Mouse (Mus musculus): ENCODE measurements around the gene Csrp1. TPM values are rescaled to one million over a fixed set of nuclear protein-coding genes. Genes with fewer than 3 reads are reported as not detected.

Gene Csrp1
- polyA plus RNA-seq, 1 experiment: 178 TPM

DNA sequence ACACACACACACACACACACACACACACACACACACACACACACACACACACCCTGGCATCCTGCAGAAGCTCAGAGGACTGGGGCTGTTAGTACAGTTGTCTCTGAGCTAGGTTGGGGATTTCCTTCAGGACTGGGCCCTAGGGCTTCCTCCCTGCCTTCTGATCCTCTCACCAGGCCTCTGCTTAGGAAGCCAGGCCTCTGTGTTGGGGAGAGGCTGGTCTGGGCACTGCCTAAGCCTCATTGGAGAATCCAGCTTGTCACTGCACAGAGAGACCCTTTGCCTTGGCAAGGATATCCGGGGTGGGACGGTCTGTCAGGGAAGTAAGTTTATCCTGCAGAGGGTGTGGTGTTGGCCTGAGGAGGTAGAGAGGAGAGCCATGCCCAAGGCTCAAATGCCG lies 10.4 kb downstream of the Csrp1 start:
- Histone ChIP-seq H3K4me3 (ENCODE audit: low read depth, low read length) (no peak overlapping the region), H3K27ac (ENCODE audit: insufficient read depth, low read length) (peak overlapping the region; percentile 34; the same call in 1 of the 2 replicates), H3K4me1 (ENCODE audit: control insufficient read depth, insufficient read depth, low read length) (peaks cover 12% of the 10 kb centered on the region), H3K27me3 (ENCODE audit: control insufficient read depth, insufficient read depth, low read length, poor library complexity, severe bottlenecking) (no peaks in the 10 kb centered on the region), H3K9me3 (replicated peaks; ENCODE audit: control insufficient read depth, insufficient read depth, low read length, poor library complexity, severe bottlenecking) (no peaks in the 10 kb centered on the region), H3K36me3 (ENCODE audit: control insufficient read depth, insufficient read depth, low read length, poor library complexity, severe bottlenecking) (no peaks in the 10 kb centered on the region), H3K9ac (ENCODE audit: low read depth, poor library complexity, severe bottlenecking) (no peak overlapping the region)
- TF ChIP-seq EP300 (IDR thresholded peaks at IDR 0.05; ENCODE audit: insufficient read depth, low read depth, low read length) (no peak), POLR2A (IDR thresholded peaks at IDR 0.05; ENCODE audit: insufficient read depth, low read length) (no peak), CTCF (IDR thresholded peaks at IDR 0.05; ENCODE audit: low read depth, low read length) (no peak)

- Histone ChIP-seq H3K27ac (ENCODE audit: insufficient read depth, low read length) (no peak overlapping the region), H3K4me3 (ENCODE audit: low read depth, low read length) (no peak overlapping the region), H3K9me3 (replicated peaks; ENCODE audit: control insufficient read depth, insufficient read depth, low read length, poor library complexity, severe bottlenecking) (no peaks in the 10 kb centered on the region), H3K36me3 (ENCODE audit: control insufficient read depth, insufficient read depth, low read length, poor library complexity, severe bottlenecking) (no peaks in the 10 kb centered on the region), H3K4me1 (ENCODE audit: control insufficient read depth, insufficient read depth, low read length) (peaks cover 13% of the 10 kb centered on the region), H3K27me3 (ENCODE audit: control insufficient read depth, insufficient read depth, low read length, poor library complexity, severe bottlenecking) (no peaks in the 10 kb centered on the region), H3K9ac (ENCODE audit: low read depth, poor library complexity, severe bottlenecking) (no peak overlapping the region)
- no peak for TF ChIP-seq CTCF (IDR thresholded peaks at IDR 0.05; ENCODE audit: low read depth, low read length)
These were observed 11.5 kb downstream of the Csrp1 start for GRCm38 (mm10) chr1:135731393-135731792.

GRCm38 (mm10) chr1:135731897-135732684 lies 12.2 kb downstream of the Csrp1 start:
- TF ChIP-seq POLR2A (IDR thresholded peaks at IDR 0.05; ENCODE audit: insufficient read depth, low read length) (no peak), CTCF (IDR thresholded peaks at IDR 0.05; ENCODE audit: low read depth, low read length) (no peak), EP300 (IDR thresholded peaks at IDR 0.05; ENCODE audit: insufficient read depth, low read depth, low read length) (no peak)
- H3K4me3 ChIP-seq (ENCODE audit: low read depth, low read length): no peak overlapping the region
- no peak overlapping the region for H3K9ac ChIP-seq (ENCODE audit: low read depth, poor library complexity, severe bottlenecking)

DNA sequence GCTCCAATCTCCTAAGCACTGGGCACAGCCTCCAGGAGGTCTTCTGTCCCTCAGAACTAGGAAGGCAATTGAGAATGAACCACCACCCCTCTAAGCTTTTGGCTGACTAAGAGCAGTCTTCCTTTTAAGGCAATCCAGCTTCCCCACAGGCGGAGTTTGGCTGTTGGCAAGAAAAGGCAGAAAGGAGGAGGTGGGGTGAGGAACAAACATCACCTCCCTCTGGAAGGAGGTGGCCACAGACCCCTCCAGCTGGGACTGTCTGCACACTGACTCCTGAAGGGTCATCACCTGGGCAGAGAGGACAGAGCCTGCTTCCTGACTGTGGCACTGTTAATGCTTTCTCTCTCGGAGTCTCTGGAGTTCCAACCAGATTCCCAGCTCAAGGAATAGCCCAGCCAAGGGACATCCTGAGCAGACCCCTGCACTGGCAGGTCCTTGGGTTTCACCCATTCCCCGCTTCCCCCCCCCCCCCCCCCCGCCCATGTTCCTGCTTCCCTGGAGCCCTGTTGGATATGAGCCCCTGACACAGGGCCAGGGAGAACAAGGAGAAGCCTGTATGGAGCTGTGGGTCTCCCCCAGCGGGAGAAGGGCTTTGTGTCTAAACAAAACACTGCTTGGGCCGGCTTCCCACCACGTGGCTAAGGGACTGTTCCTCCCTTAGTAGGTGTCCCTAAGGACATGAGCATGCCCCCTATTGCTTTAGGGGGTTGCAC lies 14.5 kb downstream of the Csrp1 start:
- H3K4me1 ChIP-seq (ENCODE audit: control insufficient read depth, insufficient read depth, low read length): peaks cover 13% of the 10 kb centered on the region

More at GRCm38 (mm10) chr1:135731897-135732684, 12.2 kb downstream of the Csrp1 start:
- Histone ChIP-seq H3K9me3 (replicated peaks; ENCODE audit: control insufficient read depth, insufficient read depth, low read length, poor library complexity, severe bottlenecking) (no peaks in the 10 kb centered on the region), H3K4me1 (ENCODE audit: control insufficient read depth, insufficient read depth, low read length) (peaks cover 13% of the 10 kb centered on the region), H3K36me3 (ENCODE audit: control insufficient read depth, insufficient read depth, low read length, poor library complexity, severe bottlenecking) (no peaks in the 10 kb centered on the region), H3K27ac (ENCODE audit: insufficient read depth, low read length) (no peak overlapping the region), H3K27me3 (ENCODE audit: control insufficient read depth, insufficient read depth, low read length, poor library complexity, severe bottlenecking) (no peaks in the 10 kb centered on the region)

GRCm38 (mm10) chr1:135735460-135735859 lies 15.6 kb downstream of the Csrp1 start:
- H3K9me3 ChIP-seq (replicated peaks; ENCODE audit: control insufficient read depth, insufficient read depth, low read length, poor library complexity, severe bottlenecking): no peaks in the 10 kb centered on the region
- H3K27me3 ChIP-seq (ENCODE audit: control insufficient read depth, insufficient read depth, low read length, poor library complexity, severe bottlenecking): no peaks in the 10 kb centered on the region
- H3K9ac ChIP-seq (ENCODE audit: low read depth, poor library complexity, severe bottlenecking): no peak overlapping the region
- H3K4me1 ChIP-seq (ENCODE audit: control insufficient read depth, insufficient read depth, low read length): peaks cover 9% of the 10 kb centered on the region
- H3K4me3 ChIP-seq (ENCODE audit: low read depth, low read length): no peak overlapping the region
- TF ChIP-seq EP300 (IDR thresholded peaks at IDR 0.05; ENCODE audit: insufficient read depth, low read depth, low read length): no peak
- TF ChIP-seq POLR2A (IDR thresholded peaks at IDR 0.05; ENCODE audit: insufficient read depth, low read length): no peak
- no peak for TF ChIP-seq CTCF (IDR thresholded peaks at IDR 0.05; ENCODE audit: low read depth, low read length)
- H3K27ac ChIP-seq (ENCODE audit: insufficient read depth, low read length): no peak overlapping the region
- H3K36me3 ChIP-seq (ENCODE audit: control insufficient read depth, insufficient read depth, low read length, poor library complexity, severe bottlenecking): no peaks in the 10 kb centered on the region

More for the DNA sequence above, 14.5 kb downstream of the Csrp1 start:
- Histone ChIP-seq H3K9me3 (replicated peaks; ENCODE audit: control insufficient read depth, insufficient read depth, low read length, poor library complexity, severe bottlenecking) (no peaks in the 10 kb centered on the region), H3K9ac (ENCODE audit: low read depth, poor library complexity, severe bottlenecking) (no peak overlapping the region), H3K36me3 (ENCODE audit: control insufficient read depth, insufficient read depth, low read length, poor library complexity, severe bottlenecking) (no peaks in the 10 kb centered on the region), H3K4me3 (ENCODE audit: low read depth, low read length) (no peak overlapping the region), H3K27ac (ENCODE audit: insufficient read depth, low read length) (no peak overlapping the region), H3K27me3 (ENCODE audit: control insufficient read depth, insufficient read depth, low read length, poor library complexity, severe bottlenecking) (no peaks in the 10 kb centered on the region)
- TF ChIP-seq EP300 (IDR thresholded peaks at IDR 0.05; ENCODE audit: insufficient read depth, low read depth, low read length) (no peak), CTCF (IDR thresholded peaks at IDR 0.05; ENCODE audit: low read depth, low read length) (no peak), POLR2A (IDR thresholded peaks at IDR 0.05; ENCODE audit: insufficient read depth, low read length) (no peak)

DNA sequence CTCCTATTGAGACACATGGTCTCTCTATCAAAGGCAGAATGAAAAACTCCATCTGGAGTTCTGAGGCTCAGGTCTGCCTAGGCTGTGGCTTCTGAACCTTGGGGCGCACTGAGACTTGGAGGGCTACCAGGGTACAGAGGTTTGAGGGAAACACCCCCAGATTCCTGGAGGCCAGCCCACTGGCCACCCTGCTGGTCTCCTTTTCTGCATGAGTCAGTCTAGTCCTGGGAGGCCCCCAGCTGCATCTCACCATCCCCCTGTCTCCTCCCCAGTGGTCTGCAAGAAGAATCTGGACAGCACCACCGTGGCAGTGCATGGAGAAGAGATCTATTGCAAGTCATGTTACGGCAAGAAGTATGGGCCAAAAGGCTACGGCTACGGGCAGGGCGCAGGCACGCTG lies 25.1 kb downstream of the Csrp1 start:
- no peaks in the 10 kb centered on the region for H3K36me3 ChIP-seq (ENCODE audit: control insufficient read depth, insufficient read depth, low read length, poor library complexity, severe bottlenecking)
- no peak overlapping the region for H3K4me3 ChIP-seq (ENCODE audit: low read depth, low read length)
- no peak overlapping the region for H3K9ac ChIP-seq (ENCODE audit: low read depth, poor library complexity, severe bottlenecking)
- no peaks in the 10 kb centered on the region for H3K4me1 ChIP-seq (ENCODE audit: control insufficient read depth, insufficient read depth, low read length)
- H3K27me3 ChIP-seq (ENCODE audit: control insufficient read depth, insufficient read depth, low read length, poor library complexity, severe bottlenecking): no peaks in the 10 kb centered on the region
- no peaks in the 10 kb centered on the region for H3K9me3 ChIP-seq (replicated peaks; ENCODE audit: control insufficient read depth, insufficient read depth, low read length, poor library complexity, severe bottlenecking)
- no peak overlapping the region for H3K27ac ChIP-seq (ENCODE audit: insufficient read depth, low read length)
- TF ChIP-seq EP300 (IDR thresholded peaks at IDR 0.05; ENCODE audit: insufficient read depth, low read depth, low read length): no peak
- TF ChIP-seq POLR2A (IDR thresholded peaks at IDR 0.05; ENCODE audit: insufficient read depth, low read length): no peak
- TF ChIP-seq CTCF (IDR thresholded peaks at IDR 0.05; ENCODE audit: low read depth, low read length): no peak
